Mouse (Mus musculus): ENCODE measurements at regions not wholly inside any gene's neighbourhood (a gene's known extent, or its start where the extent isn't known, plus 50 kb on each side); places are given as distances from the start of the nearest gene placed in this dataset.

DNA sequence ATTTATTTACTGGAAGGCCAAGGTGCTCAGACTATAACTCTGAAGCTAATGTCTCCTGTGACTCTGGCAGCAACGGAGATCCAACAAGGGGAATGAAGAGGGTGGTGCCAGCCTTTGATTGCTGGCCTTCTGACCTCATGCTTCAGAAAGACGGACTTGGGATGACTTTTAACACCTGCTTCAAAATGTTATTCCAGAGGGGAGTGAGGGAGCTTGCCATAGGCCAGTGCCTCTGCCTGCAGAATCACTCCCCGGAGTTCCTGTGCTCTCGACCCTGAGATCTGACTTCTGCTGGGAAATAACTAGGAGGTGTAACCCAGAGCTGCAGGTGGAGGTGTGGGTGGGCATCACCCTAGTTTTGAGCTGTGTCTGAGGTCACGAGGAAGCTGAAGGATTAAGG is 78.9 kb upstream of the Cxcr4 start:
- no peak for DNase-seq

GRCm38 (mm10) chr1:128669241-128669666 is 77.2 kb upstream of the Cxcr4 start:
- DNase-seq: peak; percentile 63

DNA sequence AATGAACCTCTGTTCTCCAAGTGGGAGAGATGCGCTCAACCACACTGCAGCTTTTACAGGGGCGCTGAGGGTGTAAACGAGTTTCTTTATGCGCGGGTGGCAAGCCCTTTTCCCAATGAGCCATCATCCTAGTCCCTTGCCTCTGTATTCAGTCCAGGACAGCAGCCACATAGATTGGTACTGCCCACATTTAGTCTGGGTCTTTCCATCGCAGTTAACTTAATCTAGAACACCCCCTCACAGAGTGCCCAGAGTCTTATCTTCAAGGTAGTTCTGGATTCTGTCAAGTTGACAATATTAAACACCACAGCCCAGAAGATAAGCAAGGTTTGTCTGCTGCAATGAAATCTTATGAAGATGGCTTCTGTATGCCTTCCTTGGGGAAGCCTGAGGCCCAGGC is 76.6 kb upstream of the Cxcr4 start:
- DNase-seq: no peak

- no peak for DNase-seq
These were observed 75.1 kb upstream of the Cxcr4 start for GRCm38 (mm10) chr1:128667121-128667762.

DNA sequence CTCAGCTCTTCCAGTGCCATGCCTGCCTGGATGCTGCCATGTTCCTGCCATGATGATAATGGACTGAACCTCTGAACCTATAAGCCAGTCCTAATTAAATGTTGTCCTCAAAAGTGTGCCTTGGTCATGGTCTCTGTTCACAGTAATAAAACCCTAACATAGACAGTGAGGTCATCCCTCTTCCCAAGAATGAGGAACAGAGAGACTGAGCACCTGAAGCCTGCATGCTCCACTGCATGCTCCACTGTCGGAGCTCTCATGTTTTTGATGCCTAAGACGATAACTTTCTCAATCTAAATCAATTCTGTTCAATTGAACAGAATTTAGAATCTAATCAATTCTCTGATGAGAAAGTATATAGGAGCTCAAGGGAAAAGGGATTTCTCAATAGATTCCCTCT is 71.1 kb upstream of the Cxcr4 start:
- no peak for DNase-seq

DNA sequence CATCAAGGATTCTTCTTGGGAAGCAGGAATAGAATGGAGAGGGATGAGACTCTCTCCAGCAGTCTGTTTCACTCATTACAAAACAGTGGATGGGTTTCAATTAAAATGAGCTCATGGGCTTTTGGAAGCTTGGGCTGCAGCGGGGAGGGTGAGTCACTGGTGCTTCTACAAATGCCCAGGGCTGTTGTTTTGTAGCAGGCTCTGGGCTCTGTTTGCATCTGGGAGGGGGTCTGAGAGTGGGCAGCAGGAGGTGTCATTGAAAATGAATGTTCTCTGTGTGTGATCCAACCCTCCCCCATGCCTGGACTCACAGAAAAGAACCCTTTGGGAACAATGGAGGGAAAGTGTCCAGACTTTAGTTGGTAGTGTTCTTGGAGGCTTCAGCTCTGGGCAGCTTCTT is 67.8 kb upstream of the Cxcr4 start:
- peak; percentile 57 for DNase-seq

DNA sequence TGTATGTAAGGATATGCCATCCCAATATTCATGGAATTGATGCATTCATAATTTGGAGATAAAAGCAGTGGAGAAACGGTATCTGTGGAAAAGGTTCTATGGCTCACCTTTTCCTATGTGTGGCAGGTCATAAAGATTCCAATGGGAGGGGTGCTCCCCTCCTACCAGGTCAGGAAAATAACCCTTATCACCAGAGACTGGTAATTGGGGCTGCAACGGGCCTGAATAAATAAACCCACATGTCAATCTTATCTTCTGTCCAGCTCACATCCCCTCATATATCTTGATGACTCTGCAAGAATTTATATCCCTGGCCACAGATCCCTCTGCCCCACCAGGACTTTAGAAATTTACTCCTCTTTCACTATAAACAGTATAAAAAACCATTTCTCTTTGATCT is 66.7 kb upstream of the Cxcr4 start:
- no peak for DNase-seq

GRCm38 (mm10) chr1:128654099-128654862 is 62.2 kb upstream of the Cxcr4 start:
- no peak for DNase-seq

DNA sequence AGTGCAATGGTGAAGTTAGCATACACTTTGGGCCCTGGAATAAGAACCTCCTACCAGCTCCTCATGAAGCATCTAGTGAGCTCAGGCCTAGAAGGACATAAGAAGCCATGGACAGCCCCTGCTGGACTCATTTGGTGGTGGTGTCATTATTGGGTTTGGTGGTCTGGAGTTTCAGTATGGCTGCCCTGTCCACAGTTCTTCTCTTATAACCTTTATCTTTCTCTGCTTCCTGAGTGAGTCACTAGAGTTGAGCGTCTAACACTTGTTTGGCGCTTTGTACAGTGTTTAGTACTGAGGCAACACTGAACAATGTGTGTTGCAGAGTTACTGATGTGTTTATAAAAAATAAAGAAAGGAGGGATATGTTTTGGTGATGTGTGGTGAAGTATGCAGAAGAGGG is 58.5 kb upstream of the Cxcr4 start:
- no peak for DNase-seq

GRCm38 (mm10) chr1:128649490-128650178 is 57.5 kb upstream of the Cxcr4 start:
- DNase-seq: peak; percentile 69

DNA sequence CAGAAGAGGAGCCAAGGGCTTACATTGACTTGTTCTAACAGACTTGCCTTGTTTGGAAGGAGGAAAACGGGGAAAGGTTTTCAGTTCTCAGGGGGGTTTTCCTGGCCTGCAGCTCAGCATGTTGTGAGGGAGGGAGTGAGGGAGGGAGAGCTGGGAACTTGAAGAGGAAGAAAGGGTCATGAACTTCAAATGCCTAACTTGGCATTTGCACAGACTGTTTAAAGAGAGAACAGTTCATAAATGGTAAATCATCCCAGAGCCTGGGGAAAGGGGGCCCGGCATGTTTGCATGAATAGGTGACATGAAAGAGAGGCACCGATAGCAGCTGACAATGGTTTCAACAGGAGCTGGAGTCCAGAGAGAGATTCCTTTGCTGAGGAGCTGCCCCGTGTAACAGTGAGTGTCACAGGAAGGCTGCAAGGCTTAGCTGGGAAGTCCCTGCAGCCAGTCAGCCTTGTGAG is 51.3 kb upstream of the Cxcr4 start:
- DNase-seq: peak; percentile 38

GRCm38 (mm10) chr1:128642212-128642611 is 50.1 kb upstream of the Cxcr4 start:
- no peak for DNase-seq

Measured in retina, postnatal 1 day (tissue).